Mouse (Mus musculus) heart, postnatal 0 days (tissue): ENCODE results near the gene Adra1b. TPM values are rescaled to one million over a fixed set of nuclear protein-coding genes. Genes with fewer than 3 reads are reported as not detected.
A peak's percentile ranks its signal among the peaks of the same experiment; 100 is the strongest.

Experiments used
- ATAC-seq: fragments of 200-750 bp; cut with Nextera tagmentation; 2 replicates; pipeline ENCODE4 v1.8.0; 2017; ENCODE audit warnings: low read depth, moderate number of reproducible peaks, moderate library complexity; ENCODE audit not compliant: insufficient read depth
- DNase-seq: peaks from one replicate; pipeline ENCODE4 v3.0.0-alpha.2; 2016; ENCODE audit warnings: low spot score
- H3K27ac ChIP-seq: fragments of 300-500 bp; sonication (generic); 2 replicates; pipeline ENCODE4 v1.5.1; 2014; ENCODE audit warnings: low read depth, mild to moderate bottlenecking
- H3K27me3 ChIP-seq: fragments of 300-500 bp; sonication (generic); 2 replicates; pipeline ENCODE4 v1.6.1; 2014; ENCODE audit warnings: low read length, mixed read lengths; ENCODE audit not compliant: control insufficient read depth, insufficient read depth
- H3K36me3 ChIP-seq: fragments of 300-500 bp; sonication (generic); replicated peaks from 2 replicates; pipeline ENCODE4 v1.6.1; 2014; ENCODE audit warnings: low read length, mixed read lengths; ENCODE audit not compliant: control insufficient read depth, insufficient read depth
- H3K4me1 ChIP-seq: fragments of 300-500 bp; sonication (generic); 2 replicates; pipeline ENCODE4 v1.6.1; 2014; ENCODE audit warnings: antibody characterized with exemption; ENCODE audit not compliant: control insufficient read depth, insufficient read depth
- H3K4me2 ChIP-seq: fragments of 300-500 bp; sonication (generic); 2 replicates; pipeline ENCODE4 v1.6.1; 2014; ENCODE audit warnings: low read depth, mild to moderate bottlenecking, low read length, moderate library complexity
- H3K4me3 ChIP-seq: fragments of 300-500 bp; sonication (generic); 2 replicates; pipeline ENCODE4 v1.5.1; 2014; ENCODE audit warnings: low read depth, low read length
- H3K9ac ChIP-seq: fragments of 300-500 bp; sonication (generic); replicated peaks from 2 replicates; pipeline ENCODE4 v1.6.1; 2014; ENCODE audit warnings: low read depth, low read length, mixed read lengths
- H3K9me3 ChIP-seq: fragments of 300-500 bp; sonication (generic); replicated peaks from 2 replicates; pipeline ENCODE4 v1.6.1; 2016; ENCODE audit warnings: low read length; ENCODE audit not compliant: control insufficient read depth
- CTCF ChIP-seq: IDR thresholded peaks from 2 replicates; pipeline ENCODE4 v1.5.1; 2016; ENCODE audit warnings: antibody characterized with exemption, control low read depth, low read depth
- EP300 ChIP-seq: IDR thresholded peaks from 2 replicates; pipeline ENCODE4 v1.6.1; 2016; ENCODE audit warnings: antibody characterized with exemption, low read depth
- WGBS: fragments of 180-500 bp; shearing (Covaris S2); extraction: QIAGEN DNeasy Blood & Tissue Kit; methylation state at CpG from one replicate; pipeline ENCODE4 v1.1.7; 2014; 5-methylcytosine and 5-hydroxymethylcytosine counted together
- polyA plus RNA-seq: library from polyadenylated mRNA; unstranded; fragments of >200 nt; fragmentation: Nextera tagmentation; extraction: Ambion mirVana; gene quantifications from 2 replicates; pipeline ENCODE4 v1.2.1, GENCODE M21; 2015
- total RNA-seq: library from RNA; depleted of rRNA; stranded (reverse); fragments of >200 nt; gene quantifications from 2 replicates; pipeline ENCODE4 v1.2.3, GENCODE M21; 2014; ENCODE audit warnings: low replicate concordance

Adra1b gene
- total and polyA plus RNA-seq, 2 experiments from 2014 or later: 24.5 to 56.4 TPM

- no peak overlapping the region for H3K4me2 ChIP-seq
- ATAC-seq: no peak
- no peak for DNase-seq
- H3K4me1 ChIP-seq: peaks cover 19% of the 10 kb centered on the region
- no peaks in the 10 kb centered on the region for H3K36me3 ChIP-seq
- TF ChIP-seq CTCF: no peak
- TF ChIP-seq EP300: no peak
- WGBS: 77% methylated on average over 8 of the region's 8 CpGs
- no peak overlapping the region for H3K9ac ChIP-seq
- H3K27ac ChIP-seq: no peak overlapping the region
- H3K4me3 ChIP-seq: no peak overlapping the region
- no peaks in the 10 kb centered on the region for H3K27me3 ChIP-seq
- no peaks in the 10 kb centered on the region for H3K9me3 ChIP-seq
These were observed 26.3 kb upstream of the Adra1b start for GRCm38 (mm10) chr11:43927133-43927815.

DNA sequence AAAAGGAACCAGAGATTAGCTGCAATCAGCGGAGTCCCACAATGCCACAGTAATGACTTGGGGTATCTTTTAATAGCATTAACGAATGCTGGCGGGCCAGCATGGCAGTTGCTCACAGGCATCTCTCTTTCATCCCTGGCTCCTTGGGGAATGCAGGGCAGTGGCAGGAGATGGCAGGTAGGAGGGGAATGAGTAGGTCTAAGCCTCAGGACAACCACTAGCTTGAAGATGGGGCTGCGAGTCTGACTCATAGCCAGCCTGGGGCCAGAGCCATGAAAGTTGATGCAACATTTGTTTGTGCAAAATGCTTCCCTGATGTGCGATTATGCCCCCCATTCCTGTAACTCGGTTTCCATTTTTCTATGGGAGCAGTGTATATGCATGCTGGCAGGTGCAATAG is 25.2 kb upstream of the Adra1b start:
- no peaks in the 10 kb centered on the region for H3K36me3 ChIP-seq
- peak; percentile 34; the same call in 1 of the 2 replicates for ATAC-seq
- H3K27ac ChIP-seq: no peak overlapping the region
- H3K9ac ChIP-seq: no peak overlapping the region
- no peak overlapping the region for H3K4me2 ChIP-seq
- 60% methylated on average over 6 of the region's 6 CpGs for WGBS
- H3K9me3 ChIP-seq: no peaks in the 10 kb centered on the region
- no peak for TF ChIP-seq EP300
- TF ChIP-seq CTCF: no peak
- no peak for DNase-seq
- peaks cover 19% of the 10 kb centered on the region for H3K4me1 ChIP-seq
- no peaks in the 10 kb centered on the region for H3K27me3 ChIP-seq
- H3K4me3 ChIP-seq: no peak overlapping the region

DNA sequence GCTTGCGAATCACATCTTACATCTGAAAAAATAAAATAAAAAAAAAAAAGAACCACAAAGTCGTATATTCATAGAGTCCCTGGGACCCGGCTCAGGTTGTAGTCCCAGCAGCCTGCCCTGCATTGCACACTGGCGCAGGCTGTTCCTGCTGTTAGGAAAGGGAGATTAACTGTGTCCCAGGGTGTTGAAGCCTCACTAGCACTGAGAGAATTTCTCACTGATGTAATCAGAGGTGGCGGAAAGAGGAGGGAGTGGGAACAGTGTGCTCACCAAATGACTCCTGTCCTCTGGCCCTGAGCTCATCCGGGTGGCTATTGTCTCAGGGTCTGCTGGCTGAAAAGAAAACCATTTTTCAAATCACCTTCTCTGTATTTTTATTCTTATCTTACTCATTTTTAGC is 24.6 kb upstream of the Adra1b start:
- Histone ChIP-seq H3K4me1 (peaks cover 19% of the 10 kb centered on the region), H3K27me3 (no peaks in the 10 kb centered on the region), H3K27ac (no peak overlapping the region), H3K4me3 (no peak overlapping the region), H3K4me2 (no peak overlapping the region), H3K9ac (no peak overlapping the region), H3K9me3 (no peaks in the 10 kb centered on the region), H3K36me3 (no peaks in the 10 kb centered on the region)
- TF ChIP-seq EP300 (no peak), CTCF (no peak)
- ATAC-seq (peak; percentile 78), DNase-seq (peak; percentile 75)
- 24% methylated on average over 6 of the region's 6 CpGs for WGBS

DNA sequence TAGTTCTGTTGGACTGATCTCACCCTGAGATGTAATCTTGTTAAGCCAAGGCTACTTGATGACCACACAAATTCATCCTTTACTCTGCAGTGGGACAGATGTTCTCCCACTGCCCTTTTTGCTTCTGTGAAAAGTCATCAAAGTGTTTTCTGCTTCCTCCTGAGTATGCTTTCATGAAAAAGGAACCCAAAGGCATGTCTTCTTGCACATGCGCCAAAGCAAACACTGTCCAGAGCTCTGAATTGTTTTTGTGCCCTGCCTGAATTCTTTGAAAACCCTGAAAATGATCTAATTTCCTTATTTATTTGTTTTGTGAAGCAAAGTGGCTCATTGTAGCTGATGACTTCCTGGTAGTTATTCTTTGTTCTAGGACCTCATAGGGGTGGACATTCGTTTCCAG is 20.7 kb upstream of the Adra1b start:
- Histone ChIP-seq H3K27me3 (no peaks in the 10 kb centered on the region), H3K4me1 (peaks cover 8% of the 10 kb centered on the region), H3K9me3 (no peaks in the 10 kb centered on the region), H3K4me3 (no peak overlapping the region), H3K9ac (no peak overlapping the region), H3K4me2 (no peak overlapping the region), H3K36me3 (no peaks in the 10 kb centered on the region), H3K27ac (no peak overlapping the region)
- TF ChIP-seq CTCF (no peak), EP300 (no peak)
- no peak for DNase-seq
- WGBS: 63% methylated on average over 2 of the region's 2 CpGs
- ATAC-seq: no peak

- no peak overlapping the region for H3K27ac ChIP-seq
- no peaks in the 10 kb centered on the region for H3K9me3 ChIP-seq
- TF ChIP-seq EP300: no peak
- no peak for TF ChIP-seq CTCF
- no peak overlapping the region for H3K4me2 ChIP-seq
- WGBS: 76% methylated on average over 7 of the region's 7 CpGs
- no peak for DNase-seq
- 0 out of 2 replicates have a peak, but pooled peaks cover 3% of the 10 kb centered on the region for H3K4me1 ChIP-seq
- no peaks in the 10 kb centered on the region for H3K27me3 ChIP-seq
- H3K9ac ChIP-seq: no peak overlapping the region
- H3K4me3 ChIP-seq: no peak overlapping the region
- no peak for ATAC-seq
- H3K36me3 ChIP-seq: no peaks in the 10 kb centered on the region
These were observed 18.6 kb upstream of the Adra1b start for GRCm38 (mm10) chr11:43919492-43920055.
